Mouse (Mus musculus) stomach, postnatal 0 days (tissue): Measurements from ENCODE around the gene 5730455P16Rik.

Source experiments
- CTCF ChIP-seq: IDR thresholded peaks from 2 replicates; pipeline ENCODE4 v1.5.1; 2016; ENCODE audit warnings: antibody characterized with exemption, low read depth, mild to moderate bottlenecking, moderate library complexity
- EP300 ChIP-seq: optimal IDR thresholded peaks from 2 replicates; pipeline ENCODE3; 2016; ENCODE audit warnings: antibody characterized with exemption

GRCm38 (mm10) chr11:80395930-80396329, 18.1 kb upstream of the 5730455P16Rik start:
- no peak for TF ChIP-seq CTCF
- TF ChIP-seq EP300: no peak
